Mouse (Mus musculus): Measurements from ENCODE around the gene Sln. TPM values are rescaled to one million over a fixed set of nuclear protein-coding genes. Genes with fewer than 3 reads are reported as not detected.

Gene Sln
- polyA plus RNA-seq, 3 experiments from 2014 or later, result not detected

Other genes with a start within 250 kb of the Sln start
- gene Acat1, start 239.8 kb upstream of the Sln start, polyA plus RNA-seq (2017; shearing (Covaris generic)), result 10 to 100 TPM; 54.8 to 88.4 (median 87.9) TPM
- gene Cul5, start 180.2 kb upstream of the Sln start, polyA plus RNA-seq (2017; shearing (Covaris generic)), result 10 to 100 TPM; 29.1 to 34.6 (median 34.4) TPM
- gene Rab39, start 143.9 kb upstream of the Sln start, polyA plus RNA-seq (2017; shearing (Covaris generic)), result not detected
- gene Slc35f2, start 78.6 kb upstream of the Sln start, polyA plus RNA-seq (2017; shearing (Covaris generic)), result 10 to 100 TPM in 2 of 3 experiments, 1 to 10 TPM in 1; 8.5 to 11.0 (median 10.6) TPM
- gene Elmod1, start 125.1 kb downstream of the Sln start, polyA plus RNA-seq (2017; shearing (Covaris generic)), result not detected
- not detected for gene Tnfaip8l3, start 218.2 kb downstream of the Sln start, polyA plus RNA-seq (2017; shearing (Covaris generic))